Mouse (Mus musculus) embryonic fibroblast, embryonic 13.5 days (primary cell): ENCODE measurements around the gene Adh1. TPM values are rescaled to one million over a fixed set of nuclear protein-coding genes. Genes with fewer than 3 reads are reported as not detected.

Experiments
- H3K27ac ChIP-seq: 2 replicates; pipeline ENCODE4 v1.5.1; 2012; ENCODE audit warnings: low read length, control low read depth, inconsistent platforms; ENCODE audit not compliant: insufficient read depth
- H3K4me1 ChIP-seq: 2 replicates; pipeline ENCODE4 v1.6.1; 2011; ENCODE audit warnings: low read length; ENCODE audit not compliant: control insufficient read depth, insufficient read depth
- H3K4me3 ChIP-seq: 2 replicates; pipeline ENCODE4 v1.5.1; 2011; ENCODE audit warnings: mild to moderate bottlenecking, control low read depth, low read length; ENCODE audit not compliant: insufficient read depth
- CTCF ChIP-seq: IDR thresholded peaks from 2 replicates; pipeline ENCODE4 v1.5.1; 2011; ENCODE audit warnings: mild to moderate bottlenecking, control low read depth, low read length, moderate library complexity, borderline replicate concordance; ENCODE audit not compliant: insufficient read depth
- POLR2A ChIP-seq: IDR thresholded peaks from 2 replicates; pipeline ENCODE4 v1.6.1; 2011; ENCODE audit warnings: low read depth, mild to moderate bottlenecking, control low read depth, low read length, moderate library complexity
- polyA plus RNA-seq: library from polyadenylated mRNA; stranded (reverse); fragments of >200 nt; gene quantifications from 2 replicates; pipeline ENCODE4 v1.2.4, GENCODE M21; 2011; ENCODE audit warnings: low read depth; ENCODE audit not compliant: missing spikeins, insufficient read length

Adh1 gene
- polyA plus RNA-seq, 1 experiment: 7.2 TPM

DNA sequence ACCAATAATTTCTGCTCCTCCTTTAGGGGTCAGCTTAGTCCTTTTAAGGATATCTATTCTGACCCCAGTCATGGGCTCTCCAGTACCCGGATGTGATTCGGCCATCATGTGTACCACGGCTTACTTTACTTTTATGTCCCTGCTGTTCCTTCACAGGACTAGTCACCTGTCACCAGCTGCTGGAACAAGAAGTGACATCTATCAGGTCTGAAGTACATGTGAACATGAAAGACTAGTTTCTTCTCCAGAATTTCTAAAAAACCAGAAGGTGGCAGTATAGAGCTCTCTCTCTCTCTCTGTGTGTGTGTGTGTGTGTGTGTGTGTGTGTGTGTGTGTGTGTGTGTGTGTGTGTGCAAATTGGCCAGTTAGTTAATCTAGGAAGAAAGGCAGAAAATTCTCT is 20.4 kb upstream of the Adh1 start:
- H3K4me3 ChIP-seq: no peak overlapping the region
- H3K4me1 ChIP-seq: no peaks in the 10 kb centered on the region
- no peak overlapping the region for H3K27ac ChIP-seq
- no peak for TF ChIP-seq CTCF
- no peak for TF ChIP-seq POLR2A

- no peak overlapping the region for H3K27ac ChIP-seq
- TF ChIP-seq CTCF (no peak), POLR2A (no peak)
- H3K4me3 ChIP-seq: no peak overlapping the region
- H3K4me1 ChIP-seq: no peaks in the 10 kb centered on the region
Measured at GRCm38 (mm10) chr3:138240942-138241341, 19.8 kb upstream of the Adh1 start.

GRCm38 (mm10) chr3:138241371-138241770 is 19.4 kb upstream of the Adh1 start:
- H3K27ac ChIP-seq: no peak overlapping the region
- H3K4me3 ChIP-seq: no peak overlapping the region

GRCm38 (mm10) chr3:138242021-138242726 is 18.6 kb upstream of the Adh1 start:
- no peak overlapping the region for H3K27ac ChIP-seq

More at GRCm38 (mm10) chr3:138241371-138241770, 19.4 kb upstream of the Adh1 start:
- no peaks in the 10 kb centered on the region for H3K4me1 ChIP-seq
- TF ChIP-seq CTCF (no peak), POLR2A (no peak)

GRCm38 (mm10) chr3:138242933-138243332 is 17.9 kb upstream of the Adh1 start:
- Histone ChIP-seq H3K4me3 (no peak overlapping the region), H3K4me1 (no peaks in the 10 kb centered on the region), H3K27ac (no peak overlapping the region)
- TF ChIP-seq CTCF: no peak
- TF ChIP-seq POLR2A: no peak

More at GRCm38 (mm10) chr3:138242021-138242726, 18.6 kb upstream of the Adh1 start:
- Histone ChIP-seq H3K4me3 (no peak overlapping the region), H3K4me1 (no peaks in the 10 kb centered on the region)
- TF ChIP-seq POLR2A: no peak
- TF ChIP-seq CTCF: no peak

- Histone ChIP-seq H3K4me1 (no peaks in the 10 kb centered on the region), H3K4me3 (no peak overlapping the region), H3K27ac (no peak overlapping the region)
- no peak for TF ChIP-seq POLR2A
- TF ChIP-seq CTCF: no peak
Measured at GRCm38 (mm10) chr3:138244338-138244874, 16.4 kb upstream of the Adh1 start.

GRCm38 (mm10) chr3:138246511-138247020 is 14.2 kb upstream of the Adh1 start:
- no peak for TF ChIP-seq POLR2A
- no peak for TF ChIP-seq CTCF
- Histone ChIP-seq H3K4me1 (no peaks in the 10 kb centered on the region), H3K4me3 (no peak overlapping the region), H3K27ac (no peak overlapping the region)

- H3K4me3 ChIP-seq: no peak overlapping the region
- TF ChIP-seq POLR2A (no peak), CTCF (no peak)
- no peak overlapping the region for H3K27ac ChIP-seq
- no peaks in the 10 kb centered on the region for H3K4me1 ChIP-seq
Measured at GRCm38 (mm10) chr3:138247241-138247640, 13.6 kb upstream of the Adh1 start.

DNA sequence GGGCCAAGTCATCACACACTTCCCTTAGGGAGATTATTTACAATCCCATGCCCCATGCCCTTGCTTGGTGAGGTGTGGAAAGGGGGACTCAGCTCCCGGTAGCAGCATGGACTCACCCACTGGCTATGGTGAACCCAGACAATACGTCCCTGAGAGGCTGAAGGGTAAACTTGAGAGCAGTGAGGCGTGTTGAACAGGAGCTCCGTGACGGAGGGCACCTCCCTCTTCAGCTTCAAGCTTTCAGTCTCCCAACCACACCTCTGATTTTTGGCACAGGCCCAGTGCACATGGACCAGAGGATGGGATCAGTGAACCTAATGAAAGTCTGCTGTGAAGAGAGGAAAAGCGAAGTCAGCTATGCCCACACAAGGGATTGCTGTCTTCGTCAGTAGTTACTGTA is 12.8 kb upstream of the Adh1 start:
- no peaks in the 10 kb centered on the region for H3K4me1 ChIP-seq
- no peak overlapping the region for H3K4me3 ChIP-seq
- TF ChIP-seq CTCF: no peak
- TF ChIP-seq POLR2A: no peak
- no peak overlapping the region for H3K27ac ChIP-seq

- no peak overlapping the region for H3K4me3 ChIP-seq
- TF ChIP-seq POLR2A (no peak), CTCF (no peak)
- H3K4me1 ChIP-seq: no peaks in the 10 kb centered on the region
- no peak overlapping the region for H3K27ac ChIP-seq
Measured at GRCm38 (mm10) chr3:138248746-138249145, 12.0 kb upstream of the Adh1 start.
